Mouse (Mus musculus) left cerebral cortex, postnatal 25 days (tissue): ENCODE data around the gene Prkacb. TPM values are rescaled to one million over a fixed set of nuclear protein-coding genes. Genes with fewer than 3 reads are reported as not detected.
A peak's percentile ranks its signal among the peaks of the same experiment; 100 is the strongest.
"Not testable (repeated sequence)": the region's sequence is repeated elsewhere in the genome, so short reads cannot be mapped to it uniquely, and the experiment has no call there.

Source experiments
- DNase-seq, 2 experiments: peaks; one replicate each; pipeline ENCODE4 v3.0.0; 2022; ENCODE audit warnings: low spot score in 2 of 2, mixed read lengths in 1 of 2
- intact Hi-C: fragments of 180-260 bp; cut with DNase I; formaldehyde crosslinking; loops from one replicate; pipeline ENCODE4 v1.15.1; 2025
- total RNA-seq, 2 experiments: library from RNA; stranded (reverse); gene quantifications; 2 replicates each; pipeline ENCODE4 v1.2.3; 2021

Gene Prkacb
- total RNA-seq, 2 experiments from 2014 or later: 460 to 559 TPM

DNA sequence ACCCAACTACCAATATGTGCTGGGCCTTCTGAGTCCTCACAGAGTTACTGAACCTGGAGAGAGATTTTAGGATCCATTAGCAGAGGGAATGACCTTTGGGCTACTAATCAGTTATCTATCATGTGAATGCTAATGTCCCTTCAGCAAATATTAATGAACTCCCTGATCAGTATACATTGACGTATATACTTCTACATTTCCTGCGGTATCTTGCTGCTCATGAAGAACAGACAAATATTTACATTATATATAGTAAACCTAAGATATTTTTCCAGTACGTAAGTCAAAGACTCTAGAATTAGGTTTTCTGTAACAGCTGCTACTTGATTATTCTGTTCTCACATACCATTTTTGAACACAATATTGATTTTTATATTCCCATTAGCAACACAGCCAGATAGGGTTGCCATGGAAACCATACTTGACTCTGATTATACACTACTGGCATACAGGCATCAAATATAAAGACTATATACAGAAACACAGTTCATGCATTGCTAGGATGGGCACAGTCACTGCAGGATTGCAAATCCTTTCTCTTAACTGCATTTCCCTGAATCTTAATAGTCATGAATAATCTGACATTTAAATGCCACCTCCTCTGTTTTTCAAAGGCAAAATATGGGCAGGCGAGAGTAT lies 71.1 kb downstream of the Prkacb start:
- intact Hi-C loops: no loop called here
- DNase-seq: no peak

- intact Hi-C loops: no loop called here
- no peak for DNase-seq
These were observed 71.6 kb downstream of the Prkacb start for GRCm38 (mm10) chr3:146741158-146741557.

GRCm38 (mm10) chr3:146736186-146736585 lies 76.6 kb downstream of the Prkacb start:
- intact Hi-C loops: not testable (repeated sequence)

DNA sequence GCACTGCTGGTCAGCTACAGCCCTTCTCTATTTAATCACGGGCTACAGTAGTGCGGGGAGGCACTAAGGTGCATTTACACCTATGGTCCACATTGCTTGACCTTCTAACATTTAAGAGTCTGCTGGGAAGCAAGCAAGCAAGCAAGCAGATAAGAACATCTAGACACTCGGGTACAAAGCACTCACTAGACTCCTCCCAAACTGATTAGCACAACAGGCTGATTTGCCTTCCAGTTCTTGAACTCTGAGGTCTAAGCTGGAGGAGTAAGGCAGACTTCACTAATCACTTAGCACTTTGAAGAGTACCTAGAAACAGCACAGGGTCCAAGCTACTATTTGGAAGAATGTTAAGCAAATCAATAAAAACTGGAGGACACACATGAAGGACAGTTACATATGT lies 77.1 kb downstream of the Prkacb start:
- intact Hi-C loops: no loop called here

More at GRCm38 (mm10) chr3:146736186-146736585, 76.6 kb downstream of the Prkacb start:
- DNase-seq: not testable (repeated sequence)

GRCm38 (mm10) chr3:146734907-146735629 lies 77.7 kb downstream of the Prkacb start:
- DNase-seq: peak in 1 of 2 experiments; percentile 36
- intact Hi-C loops: no loop called here

More for the DNA sequence above, 77.1 kb downstream of the Prkacb start:
- no peak for DNase-seq

- intact Hi-C loops: no loop called here
- DNase-seq: no peak
These were observed 81.3 kb downstream of the Prkacb start for GRCm38 (mm10) chr3:146731499-146731898.

GRCm38 (mm10) chr3:146723037-146723436 lies 89.8 kb downstream of the Prkacb start:
- intact Hi-C loops: no loop called here
- peak in 1 of 2 experiments; percentile 84 for DNase-seq

DNA sequence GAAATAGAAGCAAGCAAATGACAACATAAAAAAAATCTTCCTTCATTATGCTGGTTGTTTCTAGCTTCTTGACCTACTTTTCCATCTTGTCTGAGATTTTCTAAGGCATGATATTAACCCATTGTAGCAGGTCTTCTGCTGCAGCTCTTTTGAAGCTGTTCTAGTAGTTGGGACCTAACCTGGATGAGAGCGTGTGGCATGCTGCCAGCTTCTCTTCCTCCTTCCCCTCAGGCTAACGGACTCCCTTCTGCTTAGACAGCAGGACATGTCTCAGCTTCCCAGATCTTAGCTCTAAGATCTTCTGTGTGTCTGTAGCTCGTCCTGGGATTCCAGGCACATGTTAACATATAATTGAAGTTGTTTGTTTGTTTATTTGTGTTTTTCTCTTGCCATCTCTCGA lies 93.1 kb downstream of the Prkacb start:
- DNase-seq: peak in 1 of 2 experiments; percentile 31
- intact Hi-C loops: loop anchor here (10.0 kb wide), 1 partner anchor 155 kb away; no protein-coding TSS in a partner anchor

DNA sequence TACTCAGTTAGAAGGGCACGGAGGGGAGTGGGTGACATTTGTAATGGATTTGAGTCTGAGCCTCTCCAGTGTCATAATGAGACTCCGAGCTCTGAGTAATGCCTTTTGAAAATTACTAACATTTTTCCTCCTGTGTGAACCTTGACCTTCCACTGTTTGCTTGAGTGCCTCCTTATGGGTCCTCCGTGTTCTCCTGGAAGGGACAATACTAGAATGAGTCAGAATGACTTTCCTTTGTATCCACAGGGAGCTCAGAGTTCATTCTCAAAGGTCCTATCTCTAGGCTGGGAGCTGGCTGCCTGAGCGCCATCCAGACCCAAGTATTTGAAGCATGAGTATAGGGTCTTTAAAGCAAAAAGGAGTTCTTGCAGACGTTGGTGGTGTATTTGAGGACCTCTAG lies 94.5 kb downstream of the Prkacb start:
- intact Hi-C loops: loop anchor here (10.0 kb wide), 1 partner anchor 153 kb away; no protein-coding TSS in a partner anchor
- DNase-seq: no peak

DNA sequence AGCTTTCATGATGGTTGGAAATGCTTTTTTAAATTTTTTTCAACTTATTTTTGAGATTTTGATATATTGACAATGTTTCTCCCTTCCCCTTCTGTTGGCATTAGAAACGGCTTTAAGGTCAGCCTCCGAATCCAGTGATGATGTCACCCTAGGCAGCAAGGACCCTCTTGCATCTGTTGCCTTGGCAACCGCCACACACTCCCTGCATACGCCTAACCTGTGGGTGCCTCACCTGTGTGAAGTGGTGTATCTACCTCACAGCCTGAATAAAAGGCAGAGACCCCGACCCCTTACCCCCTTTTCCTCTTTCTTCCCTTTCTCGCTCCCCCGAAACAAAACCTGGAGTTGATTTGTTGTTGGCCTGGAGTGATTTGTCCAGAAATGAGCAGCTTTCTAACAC lies 100.5 kb downstream of the Prkacb start:
- DNase-seq: no peak
- intact Hi-C loops: loop anchor here (5.0 to 10.0 kb wide), 2 partner anchors 55 to 148 kb away; no protein-coding TSS in a partner anchor

DNA sequence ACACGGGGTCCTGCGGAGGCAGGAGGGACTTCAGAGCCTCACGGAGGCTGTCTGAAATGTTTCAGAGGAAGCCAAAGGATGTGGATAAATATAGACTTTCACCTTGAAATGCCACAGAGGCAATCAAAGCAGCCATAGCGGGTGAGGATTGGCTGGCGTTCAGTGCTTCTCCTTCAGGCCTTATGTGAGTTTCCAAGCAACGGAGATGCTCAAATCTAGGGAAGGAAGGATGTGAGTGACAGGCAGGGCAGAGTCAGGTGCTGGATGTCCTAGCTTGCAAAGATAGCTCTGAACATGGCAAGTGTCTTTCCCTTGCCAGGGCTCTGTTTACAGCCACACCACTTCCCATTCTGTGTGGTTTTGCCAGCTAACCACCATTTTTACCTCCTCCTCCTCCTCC lies 101.2 kb downstream of the Prkacb start:
- intact Hi-C loops: loop anchor here (1.0 to 10.0 kb wide), 4 partner anchors 56 to 147 kb away; no protein-coding TSS in a partner anchor
- DNase-seq: peak; percentile 57 to 76

GRCm38 (mm10) chr3:146711084-146711483 lies 101.7 kb downstream of the Prkacb start:
- intact Hi-C loops: loop anchor here (1.0 to 10.0 kb wide), 4 partner anchors 56 to 146 kb away; no protein-coding TSS in a partner anchor
- DNase-seq: peak in 1 of 2 experiments; percentile 62

DNA sequence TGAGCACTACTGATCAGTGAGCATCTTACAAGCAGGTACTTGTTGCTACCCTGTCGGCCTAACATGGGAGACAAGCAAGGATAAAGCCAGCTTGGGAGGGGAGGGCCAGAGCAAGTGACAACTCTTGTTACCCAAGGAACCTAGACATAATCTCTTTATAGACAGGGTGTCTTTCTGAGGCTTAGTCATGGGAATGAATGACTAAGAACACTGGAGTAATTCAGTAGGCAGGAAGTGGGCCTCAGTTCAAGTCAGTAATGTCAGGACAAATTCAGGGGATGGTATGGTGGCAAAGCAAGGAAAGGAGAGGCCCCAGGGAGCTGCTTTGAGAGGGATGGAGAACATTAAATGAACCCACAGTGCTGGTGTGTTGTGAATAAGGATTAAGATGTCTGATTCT lies 103.7 kb downstream of the Prkacb start:
- peak in 1 of 2 experiments; percentile 55 for DNase-seq

GRCm38 (mm10) chr3:146708381-146708780 lies 104.4 kb downstream of the Prkacb start:
- intact Hi-C loops: no loop called here
- DNase-seq: no peak

More for the DNA sequence above, 103.7 kb downstream of the Prkacb start:
- intact Hi-C loops: no loop called here

- no peak for DNase-seq
- intact Hi-C loops: no loop called here
These were observed 108.7 kb downstream of the Prkacb start for GRCm38 (mm10) chr3:146704099-146704498.

GRCm38 (mm10) chr3:146700051-146700450 lies 112.7 kb downstream of the Prkacb start:
- no peak for DNase-seq
- intact Hi-C loops: no loop called here

- peak in 1 of 2 experiments; percentile 67 for DNase-seq
- intact Hi-C loops: no loop called here
These were observed 113.8 kb downstream of the Prkacb start for GRCm38 (mm10) chr3:146698982-146699381.

DNA sequence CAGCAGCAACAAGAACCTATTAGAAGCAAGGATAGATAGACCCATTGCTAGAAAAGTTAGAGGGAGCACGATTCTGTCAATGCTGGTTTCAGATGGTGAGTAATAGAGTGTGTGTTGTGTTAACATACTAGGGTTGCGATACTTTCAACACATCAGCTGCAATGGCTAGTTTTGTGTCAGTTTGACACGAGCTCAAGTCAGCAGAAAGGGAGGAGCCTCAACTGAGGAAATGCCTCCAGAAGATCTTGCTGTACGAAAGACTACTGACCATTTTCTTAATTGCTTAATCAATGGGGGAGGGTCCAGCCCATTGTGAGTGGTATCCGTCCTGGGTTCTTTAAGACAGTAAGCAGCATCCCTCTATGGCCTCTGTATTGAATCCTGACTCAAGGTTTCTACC lies 120.2 kb downstream of the Prkacb start:
- DNase-seq: no peak
- intact Hi-C loops: no loop called here

DNA sequence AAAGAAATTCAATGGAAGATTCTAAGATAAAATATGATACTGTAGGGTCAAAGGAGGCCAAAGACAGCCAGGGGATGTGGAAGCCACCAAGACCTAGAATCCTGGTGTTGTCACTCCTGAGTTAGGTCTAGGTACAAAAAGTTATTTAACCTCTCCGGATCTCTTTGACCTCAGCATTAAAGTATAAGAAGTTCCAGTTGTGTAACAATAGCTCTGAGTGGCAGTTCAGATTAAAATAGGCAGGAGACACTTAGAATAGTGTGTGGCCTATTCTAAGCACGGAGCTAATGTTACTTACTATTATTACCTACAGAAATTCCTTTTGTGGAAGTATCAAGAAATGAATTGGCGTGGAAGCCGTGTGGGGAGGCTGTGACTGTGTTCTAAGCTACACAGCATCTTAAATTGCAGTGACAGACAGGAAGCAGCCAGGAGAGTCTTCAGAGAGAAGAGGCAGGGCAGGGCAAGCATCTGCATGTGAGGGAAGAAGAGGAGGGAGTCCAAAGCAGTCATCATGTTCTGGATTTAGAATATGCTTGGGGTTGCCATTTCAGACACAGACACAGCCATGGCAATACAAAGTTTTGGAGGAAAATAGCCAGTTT lies 125.6 kb downstream of the Prkacb start:
- peak in 1 of 2 experiments; percentile 68 for DNase-seq
- intact Hi-C loops: loop anchor here (1.0 to 5.0 kb wide), 3 partner anchors 66 to 120 kb away; no protein-coding TSS in a partner anchor

GRCm38 (mm10) chr3:146686428-146686827 lies 126.4 kb downstream of the Prkacb start:
- no peak for DNase-seq
- intact Hi-C loops: loop anchor here (2.0 to 5.0 kb wide), 2 partner anchors 66 to 81 kb away; no protein-coding TSS in a partner anchor
